Mouse (Mus musculus): ENCODE results near the gene Arglu1.
A peak's percentile ranks its signal among the peaks of the same experiment; 100 is the strongest.

The Arglu1 gene

GRCm38 (mm10) chr8:8690146-8691092, at the start of gene Arglu1:
Arglu1 (minus strand) TSS chr8:8690521.
- DNase-seq = peak; percentile 99 to 100

- no peak for DNase-seq
Observed at GRCm38 (mm10) chr8:8737271-8737670, 47.0 kb upstream of the Arglu1 start.

GRCm38 (mm10) chr8:8736826-8737225, 46.5 kb upstream of the Arglu1 start:
- DNase-seq = no peak

- DNase-seq = peak; percentile 49 to 65
Observed at GRCm38 (mm10) chr8:8733804-8734203, 43.5 kb upstream of the Arglu1 start.

GRCm38 (mm10) chr8:8728643-8729042, 38.3 kb upstream of the Arglu1 start:
- peak; percentile 9 to 26 for DNase-seq

- no peak for DNase-seq
Observed at GRCm38 (mm10) chr8:8726547-8726946, 36.2 kb upstream of the Arglu1 start.

- DNase-seq = no peak
Observed at GRCm38 (mm10) chr8:8704813-8705212, 14.5 kb upstream of the Arglu1 start.

- no peak for DNase-seq
Observed at GRCm38 (mm10) chr8:8703668-8704067, 13.3 kb upstream of the Arglu1 start.

- DNase-seq = no peak
Observed at GRCm38 (mm10) chr8:8700821-8701220, 10.5 kb upstream of the Arglu1 start.

- DNase-seq = no peak
Observed at GRCm38 (mm10) chr8:8700229-8700628, 9.9 kb upstream of the Arglu1 start.

GRCm38 (mm10) chr8:8689454-8690145, 721 bp downstream of the Arglu1 start:
- DNase-seq = peak; percentile 75 to 79

- no peak for DNase-seq
Observed at GRCm38 (mm10) chr8:8688823-8689453, 1.4 kb downstream of the Arglu1 start.

GRCm38 (mm10) chr8:8685517-8685916, 4.8 kb downstream of the Arglu1 start:
- no peak for DNase-seq

GRCm38 (mm10) chr8:8682697-8683096, 7.6 kb downstream of the Arglu1 start:
- DNase-seq = no peak

- DNase-seq = no peak
Observed at GRCm38 (mm10) chr8:8678236-8678635, 12.1 kb downstream of the Arglu1 start.

GRCm38 (mm10) chr8:8674864-8675263, 15.5 kb downstream of the Arglu1 start:
- no peak for DNase-seq

- peak; percentile 96 to 98 for DNase-seq
Observed at GRCm38 (mm10) chr8:8661759-8662138, 28.6 kb downstream of the Arglu1 start.

- peak; percentile 98 to 99 for DNase-seq
Observed at GRCm38 (mm10) chr8:8661103-8661758, 29.1 kb downstream of the Arglu1 start, which contains the start of gene Efnb2. Efnb2 (minus strand) TSS chr8:8661242.

GRCm38 (mm10) chr8:8660307-8661098, 29.8 kb downstream of the Arglu1 start:
- peak in 1 of 2 experiments; percentile 57 for DNase-seq

- peak; percentile 65 for DNase-seq
Observed at GRCm38 (mm10) chr8:8659503-8660306, 30.6 kb downstream of the Arglu1 start.
